Mouse (Mus musculus) MEL-GATA-1-ER (cell line): ENCODE results near the gene Ppm1l.

Experiments
- DNase-seq: peaks from one replicate; pipeline ENCODE4 v3.0.0-alpha.2; 2012; ENCODE audit warnings: low read depth; ENCODE audit errors: extremely low read depth

The Ppm1l gene

GRCm38 (mm10) chr3:69594071-69594470 lies 277.4 kb downstream of the Ppm1l start:
- DNase-seq = no peak

DNA sequence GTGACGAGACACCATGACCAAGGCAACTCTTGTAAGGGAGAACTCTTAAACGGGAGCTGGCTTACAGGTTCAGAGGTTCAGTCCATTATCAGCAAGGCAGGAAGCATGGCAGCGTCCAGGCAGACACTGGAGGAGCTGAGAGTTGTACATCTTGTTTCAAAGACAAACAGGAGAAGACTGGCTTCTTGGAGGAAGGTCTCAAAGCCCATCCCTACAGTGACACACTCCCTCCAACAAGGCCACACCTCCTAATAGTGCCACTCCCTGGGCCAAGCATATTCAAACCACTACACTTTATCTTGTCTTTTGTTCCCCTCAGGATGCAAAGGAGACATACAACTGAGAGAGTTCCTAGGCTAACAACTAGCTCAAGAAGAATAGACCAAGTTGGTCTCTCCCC lies 279.5 kb downstream of the Ppm1l start:
- DNase-seq = no peak

- DNase-seq = no peak
Observed at GRCm38 (mm10) chr3:69597211-69597610, 280.6 kb downstream of the Ppm1l start.

DNA sequence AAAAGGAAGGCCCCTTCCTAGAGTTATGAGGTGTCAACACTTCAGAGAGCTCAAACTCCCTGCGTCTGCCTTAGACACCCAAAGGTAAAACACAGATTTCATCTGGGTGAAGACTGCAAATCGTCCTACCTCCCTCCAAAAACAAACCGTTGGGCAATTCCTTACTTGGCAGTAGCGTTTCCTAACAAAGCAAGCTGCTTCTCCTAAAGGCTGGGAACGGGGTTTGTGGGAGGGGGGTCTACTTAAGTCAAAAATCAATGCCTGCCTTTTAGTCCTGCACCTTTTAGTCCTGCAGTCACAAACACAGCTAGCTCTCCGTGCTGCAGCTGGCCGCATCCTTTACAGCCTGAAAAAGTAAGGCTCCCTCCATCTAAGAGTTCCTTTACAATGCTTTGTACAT lies 281.2 kb downstream of the Ppm1l start:
- no peak for DNase-seq

- DNase-seq = no peak
Observed at GRCm38 (mm10) chr3:69598261-69599165, 281.9 kb downstream of the Ppm1l start, which contains the start of gene B3galnt1. B3galnt1 (minus strand) TSS chr3:69598960.

- no peak for DNase-seq
Observed at GRCm38 (mm10) chr3:69599166-69599500, 282.5 kb downstream of the Ppm1l start.

GRCm38 (mm10) chr3:69606923-69607322 lies 290.3 kb downstream of the Ppm1l start:
- DNase-seq = no peak

GRCm38 (mm10) chr3:69607468-69607867 lies 290.8 kb downstream of the Ppm1l start:
- no peak for DNase-seq

GRCm38 (mm10) chr3:69607909-69608308 lies 291.2 kb downstream of the Ppm1l start:
- no peak for DNase-seq
